Mouse (Mus musculus) brain, embryonic 18.5 days (tissue): ENCODE measurements at regions not wholly inside any gene's neighbourhood (a gene's known extent, or its start where the extent isn't known, plus 50 kb on each side); places are given as distances from the start of the nearest gene placed in this dataset.

ENCODE experiments used
- DNase-seq: peaks from one replicate; pipeline ENCODE4 v3.0.0-alpha.2; 2012; ENCODE audit warnings: low read depth, low spot score

DNA sequence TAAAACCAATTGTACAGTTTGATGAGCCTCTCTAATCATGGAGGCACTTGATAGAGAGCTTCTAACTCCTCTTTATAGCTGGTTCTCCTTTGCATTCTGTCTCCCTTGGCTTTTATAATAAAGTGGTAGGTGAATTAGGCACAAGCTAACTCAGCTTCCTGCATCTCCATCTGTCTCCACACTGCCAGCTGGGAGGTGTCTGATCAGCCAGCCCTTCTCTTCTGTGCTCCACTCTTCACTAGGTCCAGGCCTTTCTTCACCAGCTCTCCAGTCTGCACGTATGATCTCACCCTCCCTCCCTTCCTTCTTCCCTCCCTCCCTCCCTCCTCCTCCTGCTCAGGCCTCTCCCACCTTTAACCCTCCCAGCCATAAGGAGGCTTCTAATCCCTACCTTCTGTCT lies 136.2 kb downstream of the Rchy1 start:
- DNase-seq: no peak

DNA sequence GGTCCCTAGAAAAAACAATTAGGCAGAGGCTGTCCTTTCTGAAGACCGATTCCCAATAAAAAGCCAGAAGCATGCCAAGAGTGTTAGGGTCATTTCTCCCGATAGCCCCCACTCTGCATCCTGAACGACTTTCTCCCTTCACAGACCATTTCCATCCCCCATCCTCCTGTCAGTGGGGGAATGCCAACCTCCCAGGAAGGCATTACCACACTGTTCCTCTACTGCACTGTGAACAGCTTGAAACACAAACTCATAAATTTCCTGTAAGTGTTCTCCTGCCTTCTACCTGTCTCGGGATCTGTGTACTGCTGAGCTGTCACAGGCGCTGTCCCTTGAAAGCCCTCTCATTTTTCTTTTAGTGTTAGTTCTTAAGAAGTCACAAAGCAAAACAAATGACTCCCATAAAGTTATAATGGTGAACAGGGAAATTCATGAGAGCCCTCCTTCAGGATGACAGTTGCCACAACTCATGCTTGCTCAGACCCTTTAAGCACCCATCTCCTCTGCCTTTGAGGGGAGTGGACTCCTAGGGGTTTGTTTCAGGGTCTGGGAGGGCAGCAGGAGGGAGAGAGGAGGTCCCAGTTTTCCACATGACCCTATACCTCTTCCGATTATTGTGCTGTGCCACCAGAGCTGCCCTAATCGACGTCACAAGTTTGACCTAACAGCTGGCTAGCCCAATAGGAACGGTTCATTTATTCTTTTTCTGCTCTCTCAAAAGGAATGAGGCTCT lies 139.9 kb downstream of the Rchy1 start:
- DNase-seq: no peak

DNA sequence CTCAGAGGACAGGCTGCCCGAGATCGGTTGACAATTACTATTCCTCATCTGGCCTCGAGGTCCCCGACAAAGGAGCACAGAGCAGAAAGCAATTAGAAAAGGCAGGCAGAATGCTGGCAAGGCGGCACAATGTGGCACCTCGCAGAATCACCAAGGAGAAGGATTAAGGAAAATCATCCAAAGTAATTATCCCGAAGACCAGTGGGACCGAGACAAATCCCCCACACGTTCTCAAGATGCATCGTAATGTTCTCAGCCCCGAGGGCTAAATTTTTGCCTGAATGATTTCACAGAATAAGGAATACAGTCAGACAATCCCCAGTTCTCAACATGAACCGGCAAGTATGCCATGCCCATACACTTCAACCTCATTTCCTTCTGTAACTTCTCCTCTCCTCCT lies 144.1 kb downstream of the Rchy1 start:
- no peak for DNase-seq

DNA sequence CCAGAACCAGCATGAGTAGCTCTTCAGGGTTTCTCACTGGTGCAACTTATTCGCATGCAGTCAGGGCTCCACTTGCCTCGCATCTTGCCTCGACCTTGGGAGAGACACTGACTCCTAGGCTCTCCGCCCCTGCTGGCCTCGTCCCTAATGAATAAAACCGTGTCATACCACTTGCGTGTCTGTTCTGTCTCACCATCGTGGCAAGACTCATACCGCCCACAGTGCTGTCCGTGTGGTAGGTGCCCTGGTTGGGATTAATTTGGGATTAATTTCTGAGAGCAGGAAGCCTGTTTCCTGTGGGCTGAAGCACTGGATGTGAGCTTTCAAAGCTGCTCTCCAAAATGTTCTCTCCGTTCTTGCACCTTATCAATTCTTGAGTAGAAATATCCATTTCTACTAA lies 144.7 kb downstream of the Rchy1 start:
- no peak for DNase-seq

DNA sequence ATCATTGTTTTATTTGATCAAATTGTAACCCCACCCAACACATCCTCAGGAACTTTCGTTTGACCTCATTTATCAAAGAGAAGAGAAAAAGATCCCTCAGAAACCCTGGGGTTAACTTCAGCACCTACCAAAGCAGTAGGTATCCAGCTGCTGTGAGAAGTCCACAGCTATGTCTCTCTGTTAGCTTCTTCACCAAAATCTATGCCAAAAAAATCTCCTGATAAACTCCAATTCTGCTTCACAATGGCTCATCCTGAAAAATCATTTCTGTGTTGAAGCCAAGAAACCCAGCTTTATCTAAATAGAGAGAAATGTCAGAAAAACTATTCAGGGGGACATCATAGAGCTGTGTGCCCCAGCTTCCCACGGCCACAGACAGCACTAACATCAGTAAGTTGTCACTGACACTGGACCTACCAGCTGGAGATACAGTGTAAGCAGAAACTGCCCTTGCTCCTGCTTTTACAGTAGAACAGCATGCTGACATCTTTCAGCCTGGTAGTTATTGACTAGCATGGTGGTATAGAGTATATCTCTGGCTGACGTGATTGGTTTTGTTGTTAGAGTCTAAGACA lies 146.4 kb downstream of the Rchy1 start:
- no peak for DNase-seq

DNA sequence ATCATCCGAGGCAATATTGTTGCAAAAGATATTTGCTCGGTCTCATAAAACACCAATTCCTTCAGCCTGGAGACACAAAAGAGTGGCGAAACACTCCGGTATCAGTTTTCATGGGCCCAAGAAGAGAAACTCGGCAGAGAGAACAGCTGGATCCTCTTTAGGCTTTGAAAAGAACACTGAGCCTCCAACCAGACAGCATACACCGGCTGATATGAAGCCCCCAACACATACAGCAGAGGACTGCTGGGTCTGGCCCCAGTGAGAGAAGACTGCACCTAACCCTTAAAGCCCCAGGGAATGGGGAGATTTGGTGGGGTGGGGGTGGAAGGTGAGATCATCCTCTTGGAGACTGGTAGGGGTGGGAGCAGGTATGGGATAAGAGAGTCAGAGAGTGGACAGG lies 147.9 kb downstream of the Rchy1 start:
- no peak for DNase-seq

DNA sequence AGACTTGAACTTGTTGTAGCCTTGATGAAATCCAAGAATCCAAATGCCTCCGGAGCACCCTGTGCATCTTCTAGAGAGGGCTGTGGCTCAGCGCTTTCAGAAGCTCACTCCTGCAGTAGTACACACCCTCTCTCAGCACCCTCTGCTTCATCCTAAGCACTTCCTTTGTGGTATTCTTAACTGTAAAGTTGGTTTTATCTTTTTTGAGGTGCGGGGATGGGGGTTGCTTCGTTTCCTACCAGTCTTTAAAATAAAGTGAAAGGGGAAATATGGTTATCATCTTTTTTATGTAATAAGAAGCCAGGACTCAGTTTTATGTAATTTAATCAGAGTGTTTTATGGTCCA lies 148.5 kb downstream of the Rchy1 start:
- DNase-seq: no peak

DNA sequence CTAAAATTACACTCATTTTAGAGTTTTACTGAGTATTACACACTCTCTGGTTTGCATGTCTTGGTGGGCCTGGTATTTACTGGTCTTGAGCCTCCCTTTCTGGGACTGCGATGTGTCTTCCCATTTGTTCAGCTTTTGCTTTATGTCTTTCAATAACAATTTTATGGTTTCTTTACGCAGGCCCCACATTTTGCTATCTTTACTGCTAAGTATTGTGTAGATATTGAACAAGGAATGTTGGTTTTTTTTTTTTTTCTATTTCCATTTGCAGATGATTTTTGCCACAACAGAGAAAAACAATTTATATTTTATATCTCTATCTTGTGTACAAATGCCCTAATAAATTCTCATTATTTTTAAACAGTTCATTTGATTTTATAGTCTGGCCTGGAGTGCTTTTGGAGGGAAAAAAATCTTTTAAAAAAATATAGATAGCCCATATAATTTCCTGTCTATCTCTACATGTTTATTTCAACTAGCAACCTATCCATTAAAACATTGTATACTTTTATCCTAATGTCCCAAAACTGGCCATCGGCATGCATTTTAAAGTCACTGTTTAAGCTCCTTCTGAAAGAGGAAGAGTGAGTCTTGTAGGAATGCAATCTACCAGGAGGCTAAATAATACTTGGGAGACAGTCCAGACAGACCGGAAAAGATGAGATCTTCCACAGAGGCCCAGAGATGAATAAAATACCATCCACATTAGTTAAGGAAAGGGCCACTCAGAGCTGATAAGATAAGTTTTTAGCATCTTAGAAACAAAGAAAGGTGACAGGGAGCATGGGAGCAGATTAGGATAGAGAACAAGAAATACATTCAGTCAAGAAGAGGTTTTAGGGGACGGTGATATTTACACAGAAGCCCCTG lies 149.1 kb downstream of the Rchy1 start:
- no peak for DNase-seq

DNA sequence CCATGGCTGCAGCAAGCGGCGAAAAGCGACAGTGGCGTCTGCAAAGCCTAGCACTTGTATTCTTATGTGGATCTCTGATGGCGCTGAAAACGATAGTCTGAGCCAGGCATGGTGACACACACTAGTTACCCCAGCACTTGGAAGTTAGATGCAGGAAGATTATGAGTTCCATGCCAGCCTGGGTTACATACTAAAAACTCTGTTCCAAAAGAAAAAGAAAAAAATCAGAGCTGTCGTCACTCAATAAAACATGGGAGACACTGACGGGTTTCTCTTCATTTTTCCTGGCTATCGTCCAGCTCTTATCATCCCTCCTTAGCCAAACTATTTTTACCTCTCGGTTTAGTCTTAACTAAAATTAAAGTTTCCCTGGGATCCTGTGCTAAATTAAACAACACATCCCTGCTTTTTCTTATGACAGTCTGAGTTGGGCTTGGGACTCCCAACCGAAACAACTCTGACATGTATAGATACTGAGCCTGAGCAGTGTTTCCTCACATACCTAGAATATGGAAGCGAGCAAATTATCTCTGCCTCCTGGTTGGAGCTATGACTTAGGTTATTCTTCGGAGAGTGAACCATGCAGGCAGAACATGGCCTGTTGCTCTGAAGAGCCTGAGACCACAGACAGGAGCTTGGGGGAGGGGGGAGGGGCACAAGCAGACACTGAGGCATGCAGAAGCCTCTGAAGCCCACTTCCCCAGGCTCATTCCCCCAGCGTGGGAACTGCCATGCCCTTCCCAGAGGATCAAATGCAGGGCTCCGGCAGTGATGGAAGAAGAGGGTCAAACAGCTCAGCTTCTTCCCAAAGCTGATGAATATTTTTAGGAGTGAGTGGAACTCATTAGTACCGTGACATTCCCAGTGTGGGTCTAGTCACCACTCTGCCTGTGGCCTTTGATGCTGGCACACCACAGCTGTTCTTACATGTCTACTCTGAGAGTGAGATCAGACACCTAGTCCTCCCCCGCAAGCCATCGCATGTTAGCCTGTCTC lies 155.5 kb downstream of the Rchy1 start:
- DNase-seq: no peak

DNA sequence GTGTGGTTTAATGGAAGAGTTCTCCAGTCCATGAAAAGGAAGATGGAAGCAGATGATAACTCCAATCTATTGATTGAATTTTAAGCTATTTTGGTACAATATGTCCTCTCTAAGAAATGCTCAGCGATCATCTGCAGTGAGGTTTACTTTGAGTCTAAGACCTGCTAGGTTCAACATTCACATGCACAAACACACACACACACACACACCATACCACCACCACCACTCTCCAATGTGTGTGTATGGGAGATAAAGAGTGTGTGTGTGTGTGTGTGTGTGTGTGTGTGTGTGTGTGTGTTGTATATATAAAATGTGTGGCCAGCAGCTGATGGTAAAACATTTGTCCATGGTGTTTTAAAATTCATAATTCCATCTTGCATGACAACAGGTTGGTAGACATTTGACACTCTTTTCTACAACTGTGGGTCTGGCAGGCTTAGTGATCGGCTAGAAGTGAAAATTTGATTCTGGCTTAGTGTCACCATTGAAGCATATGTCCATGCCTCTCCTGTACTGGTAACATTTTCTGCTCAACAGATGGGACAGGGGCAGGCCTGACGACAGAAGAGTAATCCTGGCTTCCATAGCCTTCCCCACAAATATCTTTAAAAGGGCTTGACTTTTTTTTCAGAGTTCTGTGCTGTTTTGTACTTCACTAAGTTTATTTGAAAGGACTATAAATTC lies 161.4 kb downstream of the Rchy1 start:
- no peak for DNase-seq

DNA sequence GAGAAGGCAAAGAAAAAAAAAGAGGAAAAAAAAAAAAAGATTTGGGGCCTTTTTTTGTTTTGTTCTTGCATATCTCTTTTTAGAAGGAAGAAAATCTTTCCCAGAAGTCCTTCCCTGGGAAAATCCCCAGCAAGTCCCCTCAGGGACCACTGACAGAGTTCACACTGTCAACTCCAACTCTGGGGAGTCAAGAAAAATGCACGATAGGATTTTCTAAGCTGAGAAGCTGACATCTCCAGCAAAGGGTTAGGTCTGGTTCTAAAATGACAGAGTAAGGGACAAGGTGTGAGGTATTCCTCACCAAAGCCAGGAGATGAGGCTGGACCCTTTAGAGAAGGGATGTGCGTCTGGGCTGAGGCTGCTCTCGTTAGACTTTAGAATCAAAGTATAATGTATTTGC lies 165.5 kb downstream of the Rchy1 start:
- DNase-seq: no peak

DNA sequence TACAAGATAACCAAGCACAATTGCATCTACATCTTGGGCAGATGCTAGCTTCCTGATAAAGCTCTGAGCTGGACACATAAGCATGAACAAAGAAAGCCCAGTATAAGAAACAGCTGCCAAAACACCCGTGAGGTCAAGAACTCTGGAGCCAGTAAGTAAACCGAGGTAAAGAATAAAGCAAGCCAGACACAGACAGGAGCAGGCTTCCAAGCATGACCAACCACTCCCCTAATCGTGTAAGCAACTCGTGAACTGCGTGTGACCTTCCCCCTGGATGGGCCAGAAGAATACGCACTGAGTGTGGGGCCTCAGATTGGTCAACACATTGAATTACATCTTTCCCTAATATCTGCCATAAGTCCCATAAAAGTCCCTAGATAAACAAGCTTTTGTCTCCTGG lies 170.1 kb downstream of the Rchy1 start:
- no peak for DNase-seq

DNA sequence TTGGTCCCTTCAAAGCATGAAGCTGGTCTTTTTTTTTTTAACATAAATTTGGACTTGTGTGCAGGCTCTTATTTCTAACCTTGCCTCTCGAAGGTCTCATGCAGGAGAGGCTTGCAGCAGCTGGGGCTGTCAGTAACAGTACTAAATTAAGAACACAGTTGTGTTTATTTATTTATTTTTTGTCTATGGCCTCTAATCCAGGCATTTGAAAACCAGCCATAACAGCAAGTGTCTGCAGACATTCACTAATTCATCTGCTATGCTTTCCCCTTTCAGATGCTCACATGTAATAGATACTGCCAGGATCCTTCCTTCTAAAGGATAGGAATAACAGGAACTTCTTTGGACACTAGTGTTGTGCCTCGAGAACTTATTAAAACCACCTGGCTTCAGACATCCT lies 172.5 kb downstream of the Rchy1 start:
- DNase-seq: no peak

DNA sequence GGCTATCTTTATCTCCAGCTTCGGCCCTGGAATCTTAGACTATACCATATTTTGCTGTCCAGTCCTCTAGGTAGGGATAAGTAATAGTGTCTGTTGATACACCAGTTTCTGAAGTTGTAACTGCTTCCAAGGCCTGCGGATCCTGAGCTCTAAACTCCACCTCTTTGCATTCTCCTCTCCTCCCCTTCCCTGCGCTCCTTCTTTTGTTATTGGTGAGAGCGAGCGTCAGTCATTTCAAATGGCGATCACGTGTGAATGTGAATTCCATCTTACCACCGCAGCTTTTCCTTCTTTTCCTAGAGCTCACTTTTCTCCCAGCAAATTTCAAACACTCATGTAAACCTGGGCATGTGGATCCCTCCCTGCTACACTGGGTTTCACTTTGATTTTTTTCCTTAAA lies 178.9 kb downstream of the Rchy1 start:
- DNase-seq: no peak

DNA sequence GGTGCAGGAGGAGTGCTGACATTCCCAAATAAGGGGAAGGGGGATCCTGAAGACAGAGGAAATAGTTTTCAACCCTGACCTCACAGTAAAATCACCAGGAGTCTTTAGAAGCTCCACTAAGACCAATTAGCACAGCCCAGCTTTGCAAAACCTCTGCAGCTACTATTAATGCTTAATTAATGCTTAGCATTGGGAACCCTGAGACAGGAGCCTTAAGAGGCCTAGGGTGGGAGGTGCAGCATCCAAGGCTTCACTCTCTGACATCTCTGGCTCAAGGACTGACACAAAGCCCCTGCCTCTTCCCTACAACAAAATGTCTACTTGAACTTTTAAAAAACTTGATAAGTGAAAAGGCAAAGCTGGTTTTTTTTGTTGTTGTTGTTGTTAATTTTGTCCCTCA lies 185.9 kb downstream of the Rchy1 start:
- no peak for DNase-seq

DNA sequence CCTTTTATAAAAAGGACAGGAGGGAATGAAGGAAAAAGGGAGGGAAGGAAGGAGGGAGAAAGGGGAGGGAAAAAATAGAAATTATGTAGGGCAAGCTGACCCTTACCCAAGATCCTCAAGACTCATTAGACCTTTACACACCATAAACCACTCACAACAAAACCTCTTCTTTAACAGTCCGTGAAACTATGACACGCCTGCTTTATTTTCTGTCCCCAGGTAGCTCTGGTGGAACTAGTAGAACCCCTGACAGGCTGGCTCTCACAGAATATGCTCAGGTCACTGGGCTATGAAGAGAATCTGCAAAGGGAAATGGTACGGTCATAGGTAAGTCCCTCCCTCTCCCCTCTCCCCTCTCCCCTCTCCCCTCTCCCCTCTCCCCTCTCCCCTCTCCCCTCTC lies 188.8 kb downstream of the Rchy1 start:
- no peak for DNase-seq

DNA sequence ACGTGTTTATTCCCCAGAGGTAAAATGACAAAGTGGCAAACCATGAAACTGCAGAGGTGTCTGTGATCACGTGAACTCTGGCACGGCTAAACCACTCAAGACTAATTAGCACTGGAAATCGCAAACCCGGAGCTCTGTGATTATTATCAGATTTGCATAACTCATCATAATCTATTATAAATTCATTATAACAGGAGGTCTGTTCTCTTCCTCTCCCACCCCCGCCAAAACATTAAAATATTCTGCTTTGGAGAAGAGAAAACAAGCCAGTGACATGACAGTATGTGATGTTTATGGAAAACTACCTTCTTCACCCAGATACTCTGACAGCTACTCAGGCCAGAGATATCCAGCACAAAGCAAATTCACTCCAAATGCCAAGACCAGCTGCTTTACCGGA lies 195.0 kb downstream of the Rchy1 start:
- no peak for DNase-seq

DNA sequence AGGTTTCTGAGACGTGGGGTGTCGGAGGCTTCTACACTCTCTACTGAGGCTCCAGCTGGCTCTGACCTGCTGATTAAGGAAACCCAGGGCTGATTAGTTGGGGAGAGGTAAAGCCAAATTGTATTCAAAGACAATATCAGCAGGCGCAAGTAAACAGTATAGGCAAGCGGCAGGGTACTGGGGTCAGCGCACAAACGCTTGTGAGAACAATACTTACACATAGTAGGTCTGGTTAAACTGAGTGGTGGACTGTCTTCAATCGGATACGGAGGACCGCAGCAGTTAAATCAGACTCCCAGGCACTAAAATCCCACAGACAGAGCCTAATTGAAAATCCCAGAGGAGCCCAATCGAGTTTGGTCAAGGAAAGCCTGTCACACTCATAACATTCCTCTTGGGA lies 195.8 kb downstream of the Rchy1 start:
- DNase-seq: no peak

DNA sequence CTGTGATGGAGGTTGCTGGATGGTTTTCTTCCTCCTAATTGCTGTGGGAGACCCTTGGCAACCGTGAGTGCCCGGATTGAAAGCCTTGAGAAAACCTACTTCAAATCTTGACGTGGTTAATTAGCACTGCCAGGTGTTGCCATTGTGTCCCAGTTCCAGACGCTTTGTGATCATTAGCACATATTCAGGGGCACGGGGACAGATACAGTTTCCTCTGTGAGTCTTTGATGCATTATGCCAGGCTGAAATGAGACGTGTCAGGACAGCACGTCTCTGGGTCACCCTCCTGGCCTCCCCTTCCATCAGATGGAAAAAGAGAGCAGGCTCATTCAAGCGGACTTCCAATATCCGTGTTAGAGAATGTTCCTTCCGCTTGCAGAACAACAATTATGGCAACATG lies 198.2 kb downstream of the Rchy1 start:
- no peak for DNase-seq

DNA sequence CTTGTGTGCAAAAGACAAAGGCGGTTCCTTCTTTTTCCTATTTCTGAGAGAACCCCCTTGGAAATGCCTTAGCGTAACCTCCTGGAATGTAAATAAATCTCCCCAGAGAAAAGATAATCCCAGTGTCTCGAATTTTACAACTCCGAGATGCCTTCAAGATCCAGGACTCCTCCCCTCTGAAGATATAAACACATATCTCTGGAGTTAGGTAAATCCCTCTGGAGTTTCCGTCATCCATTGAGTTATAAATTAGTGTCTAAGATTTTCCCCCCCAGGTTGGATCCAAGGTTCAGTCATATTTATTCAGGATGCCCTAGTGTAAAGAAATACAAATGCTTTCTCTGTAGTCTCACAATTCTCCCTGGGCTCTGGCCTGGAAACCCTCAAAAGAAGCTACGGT lies 200.3 kb downstream of the Rchy1 start:
- DNase-seq: no peak

DNA sequence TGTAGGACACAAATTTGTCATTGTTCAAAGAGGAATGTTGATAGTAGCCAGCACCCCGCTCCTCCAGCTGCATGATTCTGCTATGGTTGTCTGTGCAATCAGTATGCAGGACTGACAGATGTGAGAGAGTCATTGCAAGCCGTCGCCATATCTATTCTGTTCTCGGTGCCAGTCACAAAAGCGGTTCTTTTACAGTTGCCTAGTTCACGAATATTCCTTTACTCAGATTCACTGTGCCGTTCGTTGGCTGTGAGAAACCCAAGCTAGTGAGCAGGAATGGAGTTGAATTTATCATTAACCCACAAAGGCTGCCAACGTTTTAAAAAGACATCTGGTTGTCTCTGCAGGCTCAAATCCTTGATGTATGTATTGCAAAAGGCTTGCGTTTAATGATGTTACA lies 206.9 kb downstream of the Rchy1 start:
- DNase-seq: no peak
